Comparison of ENCODE assay signal across 8 mouse cellular contexts in the genomic region with DNA sequence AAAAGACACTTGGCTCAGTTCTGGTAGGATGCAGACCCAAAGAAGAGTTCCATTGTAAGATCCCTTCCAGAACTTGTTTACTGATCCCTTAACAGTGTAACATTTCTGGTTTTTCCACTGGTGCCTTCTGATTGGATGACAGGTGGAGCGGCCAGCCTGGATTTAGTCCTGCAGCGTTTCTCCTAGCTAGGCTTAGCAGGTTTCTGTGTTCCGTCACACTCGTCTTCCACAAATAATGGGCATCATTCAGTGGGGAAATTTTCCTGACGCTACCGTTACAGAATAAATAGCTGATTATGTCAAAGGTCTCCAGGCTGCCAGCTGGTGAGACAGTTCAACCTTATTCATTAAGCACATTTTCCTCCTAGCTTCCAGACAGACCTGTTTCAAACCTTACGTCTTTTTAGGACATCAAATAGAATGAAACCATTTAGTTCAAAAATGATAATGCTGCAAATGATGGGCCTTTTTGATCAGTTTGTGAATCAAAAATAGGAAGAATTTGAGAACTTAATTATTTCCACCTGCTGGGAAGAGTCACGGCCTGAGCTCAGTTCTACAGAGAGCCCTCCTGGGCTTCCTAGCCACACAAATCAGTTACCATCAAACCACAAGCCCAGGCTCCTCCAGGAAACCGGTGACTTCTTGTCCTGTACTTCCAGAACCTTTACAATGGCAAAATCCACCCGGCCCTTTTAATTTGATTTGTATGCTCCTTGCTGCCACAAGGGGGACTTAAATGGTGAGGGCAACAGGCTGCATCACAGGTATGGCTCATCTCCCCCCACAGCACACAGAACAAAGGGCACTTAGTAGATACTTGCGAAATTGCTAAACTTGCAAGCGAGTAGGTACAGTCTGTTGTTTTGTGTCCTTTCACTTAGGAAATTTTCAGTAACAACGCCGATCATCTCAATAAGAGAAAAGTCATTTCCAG.
DNase-seq lines count a peak whose midpoint lies in the region; ATAC-seq and TF ChIP-seq lines count a peak whose summit lies in the region.

No protein-coding gene starts in this region.

- no peak for ATAC-seq in liver, embryonic 14.5 days (ENCODE audit: insufficient read depth)

- in situ Hi-C loops in ES-E14 (cut with MboI; ENCODE audit: low sequenced_read_pairs in 2 of 2, unreplicated experiment in 2 of 2): no loop called here

- H3K4me3 ChIP-seq in ES-E14 (ENCODE audit: insufficient read depth in 1 of 2, low read depth in 1 of 2, low read length in 2 of 2, poor library complexity in 1 of 2, severe bottlenecking in 1 of 2): no peak overlapping the region
- H3K4me3 ChIP-seq in liver, embryonic 14.5 days (ENCODE audit: insufficient read depth in 1 of 2, low read depth in 2 of 2, low read length in 2 of 2): peak overlapping the region in 1 of 2 experiments; percentile 66; a peak in 1 of 4 replicates

- 29% methylated on average over 14 of the region's 14 CpGs for WGBS in liver, embryonic 14.5 days (ENCODE audit: insufficient replicate concordance)

- DNase-seq in heart, postnatal 10 days: peak; percentile 14 to 33
- no peak for DNase-seq in heart, adult 11 months
- peak; percentile 43 for DNase-seq in ES-E14 (ENCODE audit: low read depth, low spot score)
- DNase-seq in heart, postnatal 4 days: peak; percentile 21
- DNase-seq in liver, embryonic 14.5 days (ENCODE audit: low read depth in 3 of 3, low spot score in 3 of 3): peak; percentile 16 to 29 (median 20)
- DNase-seq in splenic B cell, adult 2 months (ENCODE audit: low read depth, low spot score): peak; percentile 79
- DNase-seq in ovary, postnatal 36 days (ENCODE audit: low spot score): no peak
- DNase-seq in adrenal gland, postnatal 4 days (ENCODE audit: low spot score in 2 of 2): no peak

- no peak for TF ChIP-seq EP300 in liver, embryonic 14.5 days (IDR thresholded peaks at IDR 0.05; ENCODE audit: low read depth)

- TF ChIP-seq CTCF in liver, embryonic 14.5 days (IDR thresholded peaks at IDR 0.05; ENCODE audit: low read depth): peak; percentile 64

- intact Hi-C loops in heart, postnatal 10 days (cut with DNase I): loop anchor here (1.0 to 2.0 kb wide), 3 partner anchors 47 to 175 kb away; no protein-coding TSS in a partner anchor

- H3K4me2 ChIP-seq in liver, embryonic 14.5 days (ENCODE audit: low read depth): peak overlapping the region; percentile 62

- peaks cover 57% of the 10 kb centered on the region for H3K27me3 ChIP-seq in liver, embryonic 14.5 days (ENCODE audit: control insufficient read depth, insufficient read depth, low read length)
- H3K27me3 ChIP-seq in splenic B cell, adult 2 months (ENCODE audit: control insufficient read depth, insufficient read depth, low read length, poor library complexity, severe bottlenecking): no peaks in the 10 kb centered on the region

- H3K36me3 ChIP-seq in ES-E14 (ENCODE audit: control insufficient read depth, insufficient read depth, low read length, poor library complexity, severe bottlenecking): no peaks in the 10 kb centered on the region
- no peaks in the 10 kb centered on the region for H3K36me3 ChIP-seq in liver, embryonic 14.5 days (replicated peaks; ENCODE audit: control insufficient read depth, insufficient read depth, low read depth)
- no peaks in the 10 kb centered on the region for H3K36me3 ChIP-seq in splenic B cell, adult 2 months (ENCODE audit: control insufficient read depth, insufficient read depth, low read length, poor library complexity, severe bottlenecking)

- H3K9me3 ChIP-seq in ES-E14 (ENCODE audit: control insufficient read depth, insufficient read depth, low read depth, low read length): no peaks in the 10 kb centered on the region
- H3K9me3 ChIP-seq in liver, embryonic 14.5 days (ENCODE audit: control insufficient read depth, low read length): no peaks in the 10 kb centered on the region

- H3K9ac ChIP-seq in ES-E14 (ENCODE audit: insufficient read depth, low read depth, low read length, poor library complexity, severe bottlenecking): no peak overlapping the region
- no peak overlapping the region for H3K9ac ChIP-seq in liver, embryonic 14.5 days (replicated peaks)

- no peaks in the 10 kb centered on the region; a peak in 1 of 4 replicates for H3K4me1 ChIP-seq in ES-E14 (ENCODE audit: control insufficient read depth in 2 of 2, insufficient read depth in 2 of 2, low read length in 2 of 2, poor library complexity in 1 of 2)
- H3K4me1 ChIP-seq in liver, embryonic 14.5 days (replicated peaks; ENCODE audit: control insufficient read depth in 2 of 2, insufficient read depth in 2 of 2, low read length in 1 of 2): peaks cover 0 to 16% of the 10 kb centered on the region in 2 experiments; a peak in 2 of 4 replicates

- no peak overlapping the region for H3K27ac ChIP-seq in ES-E14 (ENCODE audit: insufficient read depth, low read depth, low read length, poor library complexity, severe bottlenecking)
- no peak overlapping the region for H3K27ac ChIP-seq in liver, embryonic 14.5 days

TF ChIP-seq in ES-E14, 5 proteins besides CTCF, POLR2A, EP300 and RAD21:
- TF ChIP-seq ZC3H11A (IDR thresholded peaks at IDR 0.05; ENCODE audit: borderline replicate concordance, low read depth, low read length): peak; percentile 54; the same call in 1 of the 2 replicates
- no peak for TF ChIP-seq MAFK (IDR thresholded peaks at IDR 0.05; ENCODE audit: insufficient read depth, low read depth, low read length)

Comparison
In these comparisons a context has a peak if more than half of its experiments do, and no peak if none do; other contexts are left out.
1. DNase-seq: peak in heart, postnatal 10 days (2 of 2), ES-E14 (single experiment), heart, postnatal 4 days (single experiment), liver, embryonic 14.5 days (3 of 3) and splenic B cell, adult 2 months (single experiment); none in heart, adult 11 months (single experiment), ovary, postnatal 36 days (single experiment) and adrenal gland, postnatal 4 days (0 of 2).